Mouse (Mus musculus) testis, adult 2 months (tissue): ENCODE results near the gene Sla2.

Experiments
- CTCF ChIP-seq: fragments of 200-500 bp; IDR thresholded peaks from 2 replicates; pipeline ENCODE4 v1.5.1; 2012; ENCODE audit warnings: low read depth, mild to moderate bottlenecking, inconsistent platforms, low read length, moderate library complexity; ENCODE audit not compliant: control insufficient read depth, insufficient read depth, insufficient replicate concordance
- POLR2A ChIP-seq: fragments of 200-500 bp; IDR thresholded peaks from 2 replicates; pipeline ENCODE4 v1.6.1; 2012; ENCODE audit warnings: low read depth, mild to moderate bottlenecking, inconsistent platforms, low read length, moderate library complexity; ENCODE audit not compliant: control insufficient read depth

DNA sequence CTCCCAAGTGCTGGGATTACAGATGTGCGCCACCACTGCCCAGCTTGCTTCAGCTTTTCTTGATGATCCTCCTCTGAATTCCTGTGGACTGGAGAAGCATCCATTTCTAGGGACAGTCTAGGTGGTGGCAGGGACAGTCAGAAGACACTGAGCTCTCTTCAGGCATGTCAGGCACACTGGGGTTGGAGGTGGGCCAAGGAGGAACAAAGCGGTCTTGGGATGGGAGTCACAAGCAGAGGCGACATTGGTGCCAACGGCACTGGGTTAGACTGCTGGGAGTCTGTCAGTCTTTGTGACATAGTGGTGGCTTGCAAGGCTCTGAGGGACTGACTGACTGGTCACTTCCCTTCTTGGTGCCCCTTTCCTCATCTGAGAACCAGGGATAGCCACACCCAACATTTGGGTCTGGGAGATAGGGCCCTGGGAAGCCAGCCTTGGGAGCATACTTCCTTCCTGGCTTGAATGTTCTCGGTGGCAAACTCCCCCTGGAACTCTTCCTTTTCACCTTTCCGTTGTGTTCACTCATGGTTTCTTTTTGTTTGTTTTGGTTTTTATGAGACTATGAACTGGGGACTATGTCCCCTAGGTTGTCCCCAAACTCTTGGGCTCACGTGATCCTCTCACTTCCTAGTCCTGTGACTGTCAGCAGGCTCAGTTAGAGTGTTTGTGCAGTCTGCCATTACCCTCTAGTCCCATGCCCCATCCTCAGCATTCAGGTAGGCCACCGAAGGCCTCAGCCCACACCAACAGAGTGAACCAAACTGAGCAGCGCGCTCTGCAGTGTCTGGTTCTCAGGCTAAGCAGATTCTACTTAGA lies 2.4 kb downstream of the Sla2 start:
- no peak for TF ChIP-seq POLR2A
- TF ChIP-seq CTCF = no peak
